Mouse (Mus musculus) layer of hippocampus, adult 9-10 months (tissue): Measurements from ENCODE around the gene Lrrc36.

Source experiments
- DNase-seq: peaks from one replicate; pipeline ENCODE4 v3.0.0; 2022; ENCODE audit warnings: low spot score

The Lrrc36 gene

DNA sequence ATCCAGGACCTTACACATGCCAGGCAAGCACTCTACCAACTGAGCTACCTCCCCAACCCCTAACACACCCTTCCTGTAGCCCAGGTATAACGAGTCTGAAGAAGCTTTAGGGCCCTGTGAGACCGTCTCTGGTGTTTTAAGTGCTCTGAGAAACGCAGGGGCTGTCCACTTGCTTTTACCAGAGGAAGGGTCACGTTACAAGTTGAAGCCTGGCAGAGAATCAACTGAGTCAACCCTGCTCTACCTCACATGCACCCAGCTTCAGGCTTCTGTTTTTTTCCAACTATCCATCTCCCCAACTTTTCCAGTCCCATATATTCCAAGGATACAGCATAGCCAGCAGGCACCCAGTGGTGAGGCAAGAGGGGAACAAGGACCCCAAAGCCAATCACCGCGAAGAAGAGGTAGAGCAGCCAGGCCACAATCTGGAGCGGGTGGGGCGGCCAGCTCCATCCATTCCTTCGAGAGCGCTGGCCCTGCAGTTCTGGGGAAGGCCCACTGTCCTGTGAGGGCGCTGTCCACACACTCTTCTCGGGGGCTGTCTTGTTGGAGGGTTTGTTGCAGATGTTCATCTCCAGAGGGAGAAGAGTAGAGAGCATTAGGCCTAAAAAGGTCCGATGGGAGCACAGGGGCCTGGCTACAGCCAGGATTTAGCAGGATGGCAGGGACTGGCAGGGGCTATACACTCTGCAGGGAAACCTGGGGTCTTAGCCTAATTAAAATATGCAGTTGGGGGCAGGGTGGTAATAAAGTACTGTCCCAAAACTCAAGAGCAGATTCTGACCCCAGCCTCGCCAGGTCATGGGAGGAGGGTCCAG lies 70.0 kb downstream of the Lrrc36 start:
- DNase-seq = no peak

DNA sequence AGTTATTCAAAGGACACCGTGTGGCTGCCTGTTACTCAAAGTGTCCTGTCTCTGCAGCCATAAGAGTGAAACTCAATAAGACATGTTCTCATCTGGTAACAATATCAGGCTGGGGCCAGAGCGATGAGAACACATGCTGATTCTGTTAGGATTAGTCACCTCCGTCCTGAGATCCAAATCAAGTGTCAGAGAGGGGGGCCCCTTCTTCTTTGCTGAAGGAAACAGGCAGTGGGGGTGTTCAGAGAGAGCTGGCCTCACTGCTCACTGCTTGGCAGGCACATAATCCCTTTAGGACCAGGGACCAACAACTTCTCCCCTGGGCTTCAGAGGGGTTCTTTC lies 70.6 kb downstream of the Lrrc36 start:
- no peak for DNase-seq

- DNase-seq = no peak
Observed at GRCm38 (mm10) chr8:105484392-105484791, 71.0 kb downstream of the Lrrc36 start.

DNA sequence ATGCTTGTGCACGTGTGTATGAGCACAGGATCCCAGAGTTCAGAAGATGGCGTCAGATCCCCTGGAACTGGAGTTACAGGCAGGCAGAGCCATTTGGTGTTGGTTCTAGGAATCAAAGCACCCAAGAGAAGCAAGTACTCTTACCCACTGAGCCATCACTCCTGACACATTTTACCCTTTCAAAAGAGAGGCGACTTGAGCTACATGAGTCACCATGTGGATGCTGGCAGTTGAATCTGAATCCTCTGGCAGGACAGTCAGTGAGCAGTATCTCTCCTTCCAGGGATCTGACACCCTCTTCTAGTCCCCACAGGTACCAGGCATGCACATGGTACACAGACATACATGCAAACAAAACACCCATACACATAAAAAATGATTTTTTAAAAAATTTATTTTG lies 74.7 kb downstream of the Lrrc36 start:
- no peak for DNase-seq

DNA sequence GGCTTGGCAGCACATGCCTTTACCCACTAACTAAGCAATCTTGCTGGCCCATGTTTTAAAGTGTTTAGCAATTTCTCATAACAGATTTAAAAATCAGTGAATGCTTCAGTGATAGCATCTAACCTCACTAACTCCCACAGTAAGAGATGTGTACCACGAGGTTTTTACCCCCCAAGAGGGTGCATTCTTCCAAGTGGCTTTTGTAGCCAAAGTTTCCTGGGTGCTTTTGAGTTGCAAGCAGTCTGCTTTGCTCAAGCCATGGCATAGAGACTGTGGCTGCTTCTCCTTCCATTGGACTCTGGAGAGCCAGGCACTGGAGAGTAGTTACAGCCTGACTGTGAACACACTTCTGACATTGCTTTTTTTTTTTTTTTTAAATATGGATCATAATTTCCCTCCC lies 75.9 kb downstream of the Lrrc36 start:
- no peak for DNase-seq

DNA sequence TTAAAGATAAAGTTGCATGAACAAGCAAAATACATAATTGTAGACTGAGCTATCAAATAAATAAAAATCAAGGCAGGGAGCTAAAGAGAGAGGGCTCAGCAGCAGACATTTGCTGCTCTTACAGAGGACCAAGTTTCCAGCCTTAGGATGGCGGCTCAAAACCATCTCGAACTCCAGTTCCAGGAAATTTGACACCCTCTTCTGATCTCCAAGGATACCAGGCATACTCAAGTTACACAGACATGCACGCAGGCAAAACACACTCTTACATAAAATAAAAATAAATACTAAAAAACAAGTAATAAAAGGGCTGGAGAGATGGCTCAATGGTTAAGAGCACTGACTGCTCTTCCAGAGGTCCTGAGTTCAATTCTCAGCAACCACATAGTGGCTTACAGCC lies 80.1 kb downstream of the Lrrc36 start:
- DNase-seq = no peak

GRCm38 (mm10) chr8:105494566-105494965 lies 81.2 kb downstream of the Lrrc36 start:
- no peak for DNase-seq

GRCm38 (mm10) chr8:105495350-105496302 lies 82.3 kb downstream of the Lrrc36 start:
- DNase-seq = no peak

- peak; percentile 38 for DNase-seq
Observed at GRCm38 (mm10) chr8:105496439-105497180, 83.2 kb downstream of the Lrrc36 start, which contains the start of gene Zdhhc1. Zdhhc1 (minus strand) TSS chr8:105496902.

GRCm38 (mm10) chr8:105499787-105500186 lies 86.4 kb downstream of the Lrrc36 start:
- DNase-seq = no peak

DNA sequence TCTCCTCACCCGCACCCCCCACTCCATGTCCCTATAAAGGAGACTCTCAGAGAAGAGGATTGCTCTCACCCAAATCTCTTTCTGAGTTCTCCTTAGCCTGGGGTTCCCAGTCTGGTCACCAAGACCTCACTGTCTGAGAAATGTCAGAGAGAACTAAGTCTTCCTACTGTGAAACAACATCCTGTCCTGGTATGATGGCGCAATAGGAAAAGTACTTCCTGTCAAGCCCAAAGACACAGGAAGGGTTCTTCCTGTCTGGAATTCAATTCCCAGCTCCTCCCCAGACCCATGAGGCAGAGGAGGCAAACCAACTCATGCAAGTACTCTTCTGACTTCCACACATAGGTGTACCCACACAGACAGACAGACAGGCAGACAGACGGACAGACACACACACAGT lies 91.2 kb downstream of the Lrrc36 start:
- DNase-seq = no peak

GRCm38 (mm10) chr8:105506977-105507376 lies 93.6 kb downstream of the Lrrc36 start:
- no peak for DNase-seq

- no peak for DNase-seq
Observed at GRCm38 (mm10) chr8:105508758-105509157, 95.4 kb downstream of the Lrrc36 start.

GRCm38 (mm10) chr8:105509997-105510735 lies 96.8 kb downstream of the Lrrc36 start:
- DNase-seq = no peak
